Mouse (Mus musculus) bone marrow, adult 2 months (tissue): ENCODE measurements around the gene Eif4e3. TPM values are rescaled to one million over a fixed set of nuclear protein-coding genes. Genes with fewer than 3 reads are reported as not detected.

ENCODE experiments used
- H3K27ac ChIP-seq: fragments of 200-500 bp; 2 replicates; pipeline ENCODE4 v1.5.1; 2012; ENCODE audit warnings: low read depth, mild to moderate bottlenecking, control low read depth, inconsistent platforms, low read length; ENCODE audit not compliant: control insufficient read depth, poor library complexity, insufficient read depth
- H3K4me1 ChIP-seq: fragments of 200-500 bp; 2 replicates; pipeline ENCODE4 v1.6.1; 2011; ENCODE audit warnings: low read length; ENCODE audit not compliant: control insufficient read depth, insufficient read depth
- H3K4me3 ChIP-seq: fragments of 200-500 bp; replicated peaks from 2 replicates; pipeline ENCODE3; 2011; ENCODE audit warnings: mild to moderate bottlenecking, low read depth, low read length, control low read depth; ENCODE audit not compliant: control insufficient read depth
- CTCF ChIP-seq: fragments of 200-500 bp; IDR thresholded peaks from 2 replicates; pipeline ENCODE4 v1.5.1; 2011; ENCODE audit warnings: low read length, control low read depth; ENCODE audit not compliant: control insufficient read depth, insufficient read depth
- POLR2A ChIP-seq: fragments of 200-500 bp; IDR thresholded peaks from 2 replicates; pipeline ENCODE4 v1.6.1; 2011; ENCODE audit warnings: low read depth, mild to moderate bottlenecking, control low read depth, low read length, borderline replicate concordance; ENCODE audit not compliant: control insufficient read depth
- WGBS: fragments of 180-500 bp; shearing (Covaris S2); methylation state at CpG from one replicate; pipeline ENCODE4 v1.1.7; 2018; 5-methylcytosine and 5-hydroxymethylcytosine counted together
- polyA plus RNA-seq: library from polyadenylated mRNA; stranded (reverse); fragments of >200 nt; gene quantifications from 2 replicates; pipeline ENCODE4 v1.2.4, GENCODE M21; 2011; ENCODE audit warnings: low replicate concordance; ENCODE audit not compliant: missing spikeins, insufficient read depth, insufficient read length

The Eif4e3 gene
- polyA plus RNA-seq, 1 experiment, result 7.2 TPM

- TF ChIP-seq POLR2A (no peak), CTCF (0 out of 2 replicates have a peak, but pooled peaks have one; percentile 12)
- H3K4me1 ChIP-seq, result no peaks in the 10 kb centered on the region; the same call in 1 of the 2 replicates
- 56% methylated on average over 3 of the region's 3 CpGs for WGBS
Measured at GRCm38 (mm10) chr6:99671768-99672167, 5.2 kb upstream of the Eif4e3 start.

GRCm38 (mm10) chr6:99670481-99671119 lies 4.0 kb upstream of the Eif4e3 start:
- Histone ChIP-seq H3K4me1 (no peaks in the 10 kb centered on the region; the same call in 1 of the 2 replicates), H3K4me3 (no peak overlapping the region), H3K27ac (no peak overlapping the region)
- 79% methylated on average over 7 of the region's 7 CpGs for WGBS
- TF ChIP-seq CTCF, result peak; percentile 77
- TF ChIP-seq POLR2A, result no peak

More at GRCm38 (mm10) chr6:99671768-99672167, 5.2 kb upstream of the Eif4e3 start:
- Histone ChIP-seq H3K27ac (no peak overlapping the region), H3K4me3 (no peak overlapping the region)

GRCm38 (mm10) chr6:99669481-99670325 lies 3.1 kb upstream of the Eif4e3 start:
- no peaks in the 10 kb centered on the region; the same call in 1 of the 2 replicates for H3K4me1 ChIP-seq
- WGBS, result 60% methylated on average over 5 of the region's 5 CpGs
- no peak overlapping the region for H3K27ac ChIP-seq
- TF ChIP-seq POLR2A, result no peak
- TF ChIP-seq CTCF, result no peak
- no peak overlapping the region for H3K4me3 ChIP-seq

- Histone ChIP-seq H3K4me1 (no peaks in the 10 kb centered on the region; the same call in 1 of the 2 replicates), H3K4me3 (peak overlapping the region; percentile 76), H3K27ac (peak overlapping the region; percentile 34; the same call in 1 of the 2 replicates)
- 11% methylated on average over 8 of the region's 8 CpGs for WGBS
- TF ChIP-seq POLR2A (no peak), CTCF (no peak)
Measured at GRCm38 (mm10) chr6:99667290-99667689, 719 bp upstream of the Eif4e3 start.

- no peak for TF ChIP-seq CTCF
- no peak for TF ChIP-seq POLR2A
- H3K4me1 ChIP-seq, result no peaks in the 10 kb centered on the region; the same call in 1 of the 2 replicates
- peak overlapping the region; percentile 78 for H3K4me3 ChIP-seq
- peak overlapping the region; percentile 65; the same call in 1 of the 2 replicates for H3K27ac ChIP-seq
- 4% methylated on average over 16 of the region's 16 CpGs for WGBS
Measured at GRCm38 (mm10) chr6:99665457-99666317, 884 bp downstream of the Eif4e3 start.

GRCm38 (mm10) chr6:99663232-99663631 lies 3.3 kb downstream of the Eif4e3 start:
- H3K4me1 ChIP-seq, result no peaks in the 10 kb centered on the region; the same call in 1 of the 2 replicates

GRCm38 (mm10) chr6:99660443-99660842 lies 6.1 kb downstream of the Eif4e3 start:
- H3K4me1 ChIP-seq, result no peaks in the 10 kb centered on the region; the same call in 1 of the 2 replicates
- no peak overlapping the region for H3K27ac ChIP-seq
- TF ChIP-seq CTCF (no peak), POLR2A (no peak)
- WGBS, result 24% methylated on average over 3 of the region's 3 CpGs
- no peak overlapping the region for H3K4me3 ChIP-seq

More at GRCm38 (mm10) chr6:99663232-99663631, 3.3 kb downstream of the Eif4e3 start:
- Histone ChIP-seq H3K4me3 (no peak overlapping the region), H3K27ac (no peak overlapping the region)
- WGBS, result 72% methylated on average over 8 of the region's 8 CpGs
- no peak for TF ChIP-seq POLR2A
- TF ChIP-seq CTCF, result no peak

GRCm38 (mm10) chr6:99658586-99658985 lies 8.0 kb downstream of the Eif4e3 start:
- no peak overlapping the region for H3K4me3 ChIP-seq
- TF ChIP-seq POLR2A (no peak), CTCF (no peak)
- H3K27ac ChIP-seq, result no peak overlapping the region
- WGBS, result 40% methylated on average over 10 of the region's 10 CpGs
- no peaks in the 10 kb centered on the region; the same call in 1 of the 2 replicates for H3K4me1 ChIP-seq
